Mouse (Mus musculus): ENCODE measurements around the gene H2-M5.
A peak's percentile ranks its signal among the peaks of the same experiment; 100 is the strongest.
"Not testable (repeated sequence)": the region's sequence is repeated elsewhere in the genome, so short reads cannot be mapped to it uniquely, and the experiment has no call there.

H2-M5 gene

GRCm38 (mm10) chr17:36993770-36994325, 4.5 kb upstream of the H2-M5 start:
- DNase-seq (ENCODE audit: low spot score in 2 of 2) = no peak

GRCm38 (mm10) chr17:36992336-36993104, 3.2 kb upstream of the H2-M5 start:
- DNase-seq (ENCODE audit: low spot score in 2 of 2) = no peak

GRCm38 (mm10) chr17:36990630-36991029, 1.3 kb upstream of the H2-M5 start:
- not testable (repeated sequence) for DNase-seq (ENCODE audit: low spot score in 2 of 2)

GRCm38 (mm10) chr17:36988475-36988874, 862 bp downstream of the H2-M5 start:
- no peak for DNase-seq (ENCODE audit: low spot score in 2 of 2)

GRCm38 (mm10) chr17:36982253-36983155, 6.8 kb downstream of the H2-M5 start:
- DNase-seq (ENCODE audit: low spot score in 2 of 2) = no peak

- DNase-seq (ENCODE audit: low spot score in 2 of 2) = no peak
Measured at GRCm38 (mm10) chr17:36981845-36982244, 7.5 kb downstream of the H2-M5 start.

GRCm38 (mm10) chr17:36981221-36981813, 8.0 kb downstream of the H2-M5 start, which contains the start of gene 2410137M14Rik:
TSS of gene 2410137M14Rik (minus strand) at chr17:36981237.
- DNase-seq (ENCODE audit: low spot score in 2 of 2) = peak in 1 of 2 experiments; percentile 17

GRCm38 (mm10) chr17:36973271-36973787, 16.0 kb downstream of the H2-M5 start:
- no peak for DNase-seq (ENCODE audit: low spot score in 2 of 2)

GRCm38 (mm10) chr17:36972791-36973190, 16.5 kb downstream of the H2-M5 start:
- DNase-seq (ENCODE audit: low spot score in 2 of 2) = no peak

GRCm38 (mm10) chr17:36971172-36971850, 18.0 kb downstream of the H2-M5 start:
- no peak for DNase-seq (ENCODE audit: low spot score in 2 of 2)

- DNase-seq (ENCODE audit: low spot score in 2 of 2) = no peak
Measured at GRCm38 (mm10) chr17:36970316-36970890, 18.9 kb downstream of the H2-M5 start.

GRCm38 (mm10) chr17:36966875-36967274, 22.5 kb downstream of the H2-M5 start:
- DNase-seq (ENCODE audit: low spot score in 2 of 2) = no peak

- no peak for DNase-seq (ENCODE audit: low spot score in 2 of 2)
Measured at GRCm38 (mm10) chr17:36961125-36961524, 28.2 kb downstream of the H2-M5 start.

GRCm38 (mm10) chr17:36958884-36959283, 30.5 kb downstream of the H2-M5 start:
- no peak for DNase-seq (ENCODE audit: low spot score in 2 of 2)

- DNase-seq (ENCODE audit: low spot score in 2 of 2) = peak; percentile 93 to 94
Measured at GRCm38 (mm10) chr17:36957999-36958743, 31.2 kb downstream of the H2-M5 start, which contains the start of the genes Znrd1 and Znrd1as. TSS of gene Znrd1 (minus strand) at chr17:36958559. TSS of gene Znrd1as (plus strand) at chr17:36958592.

- DNase-seq (ENCODE audit: low spot score in 2 of 2) = no peak
Measured at GRCm38 (mm10) chr17:36953062-36953461, 36.3 kb downstream of the H2-M5 start.

- no peak for DNase-seq (ENCODE audit: low spot score in 2 of 2)
Measured at GRCm38 (mm10) chr17:36952631-36953030, 36.7 kb downstream of the H2-M5 start.

- DNase-seq (ENCODE audit: low spot score in 2 of 2) = peak; percentile 94 to 95
Measured at GRCm38 (mm10) chr17:36950981-36951947, 38.1 kb downstream of the H2-M5 start, which contains the start of gene Ppp1r11. TSS of gene Ppp1r11 (minus strand) at chr17:36951741.

Data from frontal cortex, postnatal 14 days (tissue).